Mouse (Mus musculus) spleen, postnatal 36 days (tissue): Measurements from ENCODE around the gene Gm49384.

Source experiments
- DNase-seq, 2 experiments: peaks; one replicate each; pipeline ENCODE4 v3.0.0; 2022; ENCODE audit warnings: low spot score in 2 of 2, mixed read lengths in 1 of 2

The Gm49384 gene

DNA sequence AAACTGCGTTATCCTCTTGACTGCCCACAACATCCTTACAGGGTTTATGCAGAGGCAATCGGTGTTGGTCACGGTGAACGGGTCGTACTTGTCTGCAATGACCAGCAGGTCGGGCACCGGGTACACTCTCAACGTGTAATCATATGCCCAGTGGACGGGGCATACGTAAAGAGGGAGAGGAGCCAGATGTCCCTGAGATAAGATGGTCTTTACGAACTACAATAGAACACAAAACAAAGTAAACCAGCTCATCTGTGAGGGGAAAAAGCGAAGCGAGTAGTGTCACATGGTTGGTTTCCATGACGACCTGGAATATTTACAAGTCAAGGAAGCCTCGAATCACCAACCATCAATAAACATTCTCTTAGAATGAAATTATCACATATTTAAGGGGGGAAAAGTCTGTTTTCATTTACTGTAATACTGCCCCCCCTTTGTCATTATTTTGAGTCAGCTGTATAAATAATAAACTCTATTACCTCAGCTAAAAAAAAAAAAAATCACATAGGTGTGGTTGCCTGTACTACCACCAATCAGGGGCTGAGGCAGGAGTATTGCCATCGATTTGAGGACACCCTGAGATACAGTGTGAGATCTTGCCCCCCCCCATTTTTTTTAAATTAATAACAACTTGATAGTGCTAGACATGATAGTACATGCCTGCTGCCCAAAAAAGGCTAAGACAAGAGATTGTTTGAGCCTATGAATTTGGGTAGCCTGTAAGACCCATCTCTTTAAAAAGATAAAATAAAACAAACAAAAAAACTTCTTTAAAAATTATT lies at the start of gene Gm49384:
Gene Gm49384, minus strand, starts transcription at position 216 of the 782 bp plus-strand sequence.
- no peak for DNase-seq

DNA sequence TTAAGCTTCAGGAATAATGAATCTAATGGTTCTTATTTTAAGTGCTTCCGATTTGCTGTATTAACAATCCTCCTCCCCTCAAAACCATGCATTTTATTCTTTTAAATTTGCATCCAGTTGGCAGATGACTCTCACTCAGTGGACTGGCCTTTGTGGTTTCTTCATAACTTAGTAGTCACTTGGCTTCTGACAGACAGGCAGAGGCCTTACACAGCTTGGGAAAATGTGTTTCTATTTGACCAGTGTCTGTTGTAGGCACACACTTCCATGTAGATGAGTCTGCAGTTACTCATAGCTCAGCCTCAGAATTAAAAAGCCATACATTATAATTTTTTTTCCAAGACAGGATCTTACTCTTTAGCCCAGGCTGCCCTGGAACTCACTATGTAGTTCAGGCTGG lies 49.7 kb upstream of the Gm49384 start:
- no peak for DNase-seq

DNA sequence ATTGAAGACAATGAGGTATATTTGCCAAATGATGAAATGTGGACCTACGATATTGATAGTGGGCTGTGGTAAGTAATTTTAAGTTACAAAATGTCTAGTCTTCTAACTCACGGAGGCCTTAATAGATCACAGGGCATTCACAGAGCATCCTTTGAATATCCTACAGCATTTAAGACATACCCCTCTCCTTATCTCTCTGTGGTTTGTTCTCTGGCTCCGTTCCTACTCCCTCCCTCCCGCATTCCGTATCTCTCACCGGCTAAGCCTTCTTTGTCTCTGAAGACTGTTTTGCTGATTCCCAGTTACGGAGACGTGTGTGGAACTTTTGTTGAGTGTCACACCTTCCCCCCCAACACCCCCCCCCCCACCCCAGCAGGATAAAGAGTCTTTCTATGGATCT lies 46.7 kb upstream of the Gm49384 start:
- DNase-seq, result no peak

DNA sequence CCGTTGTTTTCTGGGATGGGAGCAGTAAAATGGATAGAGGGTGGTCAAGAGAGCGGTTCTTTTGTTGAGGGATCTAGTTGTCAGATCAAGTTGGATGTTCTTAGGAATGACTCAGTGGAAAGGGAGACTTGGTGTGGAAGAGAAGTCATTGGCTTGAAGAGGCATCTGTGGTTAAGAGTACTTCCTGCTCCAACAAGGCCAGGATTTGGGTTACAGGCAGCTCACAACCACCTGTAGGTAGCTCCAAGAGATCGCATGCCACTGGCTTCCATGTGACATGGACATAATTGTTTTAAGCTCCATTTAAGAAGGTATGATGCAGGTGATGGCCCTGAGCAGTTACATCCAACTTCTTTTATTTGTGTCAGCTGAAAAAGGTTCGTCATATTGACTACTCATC lies 45.7 kb upstream of the Gm49384 start:
- DNase-seq, result no peak

DNA sequence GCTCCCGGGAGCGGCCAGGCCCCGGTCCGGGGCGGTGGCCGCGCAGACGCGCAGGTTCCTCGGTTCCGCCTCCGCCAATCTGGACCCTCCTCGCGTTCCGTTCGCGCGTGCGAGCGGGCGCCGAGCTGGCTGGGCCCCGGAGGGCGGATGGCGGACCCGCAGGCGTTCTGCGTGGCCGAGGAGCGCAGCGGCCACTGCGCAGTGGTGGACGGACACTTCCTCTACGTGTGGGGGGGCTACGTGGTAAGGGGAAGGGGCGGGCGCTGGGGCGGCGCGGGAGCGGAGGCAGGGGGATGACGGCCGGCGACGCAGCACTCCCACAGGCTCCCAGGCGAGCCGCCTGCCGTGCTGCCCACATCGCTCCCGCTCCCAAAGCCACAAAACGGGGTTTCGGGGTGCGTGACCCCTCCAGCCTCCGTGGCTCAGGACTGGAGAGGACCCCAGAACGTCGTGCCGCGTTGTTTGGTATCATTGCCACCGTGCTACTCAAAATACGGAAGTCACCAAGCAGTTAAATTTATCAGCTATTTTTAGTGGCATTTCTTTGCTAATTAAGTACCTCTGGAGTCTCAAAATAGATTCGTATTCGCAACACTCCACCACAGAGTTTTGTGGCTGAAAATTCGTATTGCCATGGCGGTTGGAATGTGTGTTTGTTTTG lies 37.8 kb upstream of the Gm49384 start:
- DNase-seq, result peak; percentile 52 to 57

DNA sequence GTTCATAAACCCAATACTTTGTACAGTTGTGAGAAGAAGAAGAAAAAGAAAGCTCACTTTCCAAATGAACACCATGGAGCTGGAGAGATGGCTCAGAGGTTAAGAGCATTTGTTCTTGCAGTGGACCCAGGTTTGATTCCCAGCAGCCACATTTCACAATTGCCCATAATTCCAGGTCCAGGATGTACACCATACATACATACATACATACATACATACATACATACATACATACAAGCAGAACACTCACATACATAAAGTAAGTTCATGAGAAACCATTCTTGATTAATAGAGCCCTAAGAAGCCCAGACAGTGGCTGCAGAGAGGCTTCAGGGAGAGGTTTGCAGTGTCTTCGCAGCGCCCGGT lies 37.3 kb upstream of the Gm49384 start:
- no peak for DNase-seq

DNA sequence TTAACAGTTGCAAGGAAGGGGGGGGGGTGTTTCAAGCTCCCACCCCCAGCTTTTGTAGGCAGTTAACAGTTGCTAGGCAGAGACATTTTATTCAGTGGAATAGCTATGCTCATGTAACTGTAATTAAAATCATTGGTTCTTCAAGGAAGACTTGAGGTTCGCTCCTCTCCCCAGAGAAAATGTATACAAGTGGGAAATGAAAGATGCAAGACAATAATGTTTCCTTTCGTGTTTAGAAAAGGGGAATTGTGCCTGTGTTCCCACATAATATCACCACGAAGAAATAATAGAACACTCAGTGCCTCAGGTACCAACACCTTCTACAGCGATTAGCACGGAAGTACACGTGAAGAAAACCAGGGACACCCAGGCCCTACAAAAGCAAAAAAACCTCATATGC lies 36.8 kb upstream of the Gm49384 start, which contains the start of gene Klhdc1:
Gene Klhdc1, plus strand, starts transcription at position 301 of the 400 bp plus-strand sequence.
- DNase-seq, result no peak

DNA sequence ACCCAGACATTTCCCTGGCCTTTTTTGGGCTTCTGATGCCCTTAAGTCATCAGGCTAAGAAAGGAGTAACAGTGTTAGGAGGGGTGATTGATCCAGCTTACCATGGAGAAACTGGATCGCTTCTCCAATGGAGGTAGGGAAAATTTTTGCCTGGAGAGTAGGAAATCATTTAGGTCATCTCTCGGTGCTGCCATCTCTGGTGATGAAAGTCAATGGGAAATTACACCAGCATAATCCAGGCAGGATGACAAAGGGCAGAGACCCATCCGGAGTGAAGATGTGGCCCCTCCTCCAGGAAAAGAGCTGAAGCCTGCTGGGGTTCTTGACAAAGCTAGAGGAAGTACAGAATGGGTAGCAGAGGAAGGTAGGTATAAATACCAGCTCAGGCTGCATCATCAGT lies 34.2 kb upstream of the Gm49384 start:
- DNase-seq, result no peak

DNA sequence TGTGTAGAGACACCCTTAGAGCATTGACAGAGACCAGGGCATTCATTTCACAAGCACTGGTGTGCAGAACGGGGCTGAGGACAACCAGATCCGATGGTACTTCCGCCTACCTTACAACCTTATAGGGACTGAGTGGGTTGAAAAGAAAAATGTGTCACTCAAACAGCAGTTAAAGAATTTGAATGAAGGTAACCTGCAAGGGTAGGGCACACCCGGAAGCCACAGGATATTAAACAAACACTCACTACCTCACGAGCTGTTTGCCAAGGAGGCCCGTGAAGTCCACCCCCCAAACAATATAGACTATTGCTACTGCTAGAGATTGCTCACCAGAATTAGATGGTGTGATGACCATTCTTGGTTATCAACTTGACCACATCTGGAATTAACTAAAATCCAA lies 31.7 kb upstream of the Gm49384 start:
- no peak for DNase-seq

DNA sequence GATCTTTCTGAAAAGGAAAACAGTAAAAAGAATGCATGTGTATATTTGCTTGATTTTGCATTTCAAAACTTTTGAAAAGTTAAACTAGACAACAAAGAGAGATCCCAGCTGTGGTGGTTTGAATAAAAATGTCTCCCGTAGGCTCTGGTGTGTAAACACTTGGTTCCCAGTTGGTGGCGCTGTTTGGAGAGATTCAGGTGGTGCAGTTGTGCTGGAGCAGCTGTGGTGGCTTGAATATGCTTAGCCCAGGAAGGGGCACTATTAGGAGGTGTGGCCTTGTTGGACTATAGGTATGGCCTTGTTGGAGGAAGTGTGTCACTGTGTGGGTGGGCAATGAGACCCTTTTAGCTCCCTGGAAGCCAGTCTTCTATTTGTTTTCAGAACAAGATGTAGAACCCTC lies 25.2 kb upstream of the Gm49384 start:
- DNase-seq, result peak; percentile 49 to 57

DNA sequence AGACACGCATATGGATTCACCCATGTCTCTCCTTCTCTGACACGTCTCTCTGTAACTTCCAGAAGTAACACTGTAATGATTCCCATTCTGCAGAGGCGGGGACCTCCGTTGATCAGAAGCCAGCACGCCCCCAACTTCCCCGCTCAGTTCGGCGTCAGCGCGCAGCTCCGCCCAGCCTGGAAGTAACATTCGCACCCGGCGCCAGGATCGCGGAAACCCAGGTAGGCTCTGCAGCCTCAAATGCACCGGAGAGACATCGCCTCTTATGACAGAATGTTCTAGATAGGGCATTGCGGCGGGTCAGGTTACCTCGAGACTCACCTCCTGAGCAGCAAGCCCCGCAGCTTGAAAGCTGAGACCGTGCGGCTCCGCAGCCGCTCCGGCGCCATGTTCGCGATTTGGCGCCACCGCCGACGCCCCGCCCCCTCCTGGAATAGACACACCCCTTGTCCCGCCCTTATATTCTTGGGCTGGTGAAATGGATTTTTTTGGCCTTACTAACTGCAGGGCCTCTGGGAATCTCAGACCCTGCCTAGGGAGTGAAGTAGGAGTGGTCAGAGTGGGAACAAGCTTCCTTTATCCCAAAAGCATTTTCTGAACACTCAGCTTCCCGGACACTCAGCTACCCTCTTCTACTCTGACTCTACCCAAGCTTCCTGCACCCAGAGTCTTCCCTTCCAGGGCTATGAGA lies 23.9 kb upstream of the Gm49384 start, which contains the start of gene Pole2:
Gene Pole2, minus strand, starts transcription at position 420 of the 691 bp plus-strand sequence.
- peak; percentile 75 to 79 for DNase-seq

DNA sequence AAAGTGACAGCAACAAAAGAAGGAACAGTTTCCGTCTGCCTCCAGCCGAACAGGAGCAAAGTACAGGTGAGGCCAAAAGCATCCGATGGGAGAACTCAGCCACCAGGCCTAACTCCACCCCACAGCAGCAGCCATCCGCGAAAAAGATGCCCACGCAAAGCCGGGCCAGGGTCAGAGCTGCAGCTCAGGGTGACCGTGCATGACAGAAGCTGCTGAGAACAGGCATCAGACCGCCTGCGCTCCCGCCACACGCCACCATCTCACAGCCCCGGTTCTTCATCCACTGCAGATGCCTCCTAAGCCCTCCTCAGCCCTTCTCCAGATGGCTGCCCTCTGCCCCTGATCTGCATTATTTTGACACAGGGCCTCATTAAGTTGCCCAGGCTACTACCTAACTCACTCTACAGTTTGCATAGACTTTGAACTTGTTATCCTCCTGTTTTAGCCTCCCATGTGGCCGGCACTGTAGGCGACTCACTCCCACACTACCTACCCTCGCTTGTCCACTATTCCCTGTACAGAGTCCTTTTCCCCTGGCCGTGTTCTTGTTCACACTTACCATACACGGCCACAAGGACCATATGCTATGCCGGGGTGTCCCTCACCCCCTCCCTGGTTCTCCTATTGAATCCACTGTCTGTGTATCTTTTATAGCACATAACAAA lies 16.7 kb upstream of the Gm49384 start:
- DNase-seq, result no peak

DNA sequence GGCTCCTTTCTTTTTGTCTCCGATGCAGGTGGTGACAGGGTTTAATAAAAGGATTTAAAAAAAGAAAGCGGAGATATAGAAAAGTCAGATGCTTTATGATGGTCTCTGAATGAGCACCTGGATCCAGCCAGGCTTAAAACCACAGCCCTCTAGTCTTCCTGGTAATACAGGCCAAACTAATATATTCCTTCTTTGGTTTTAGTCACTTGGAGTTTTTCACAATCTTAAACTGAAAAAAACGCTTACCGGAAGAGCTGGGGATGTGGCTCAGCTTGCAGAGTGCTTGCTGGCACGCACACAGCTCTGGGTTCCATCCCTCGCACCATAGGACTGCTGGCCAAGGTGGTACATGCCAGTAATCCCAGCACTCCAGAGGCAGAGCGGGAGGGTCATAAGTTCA lies 12.5 kb upstream of the Gm49384 start:
- DNase-seq, result no peak

DNA sequence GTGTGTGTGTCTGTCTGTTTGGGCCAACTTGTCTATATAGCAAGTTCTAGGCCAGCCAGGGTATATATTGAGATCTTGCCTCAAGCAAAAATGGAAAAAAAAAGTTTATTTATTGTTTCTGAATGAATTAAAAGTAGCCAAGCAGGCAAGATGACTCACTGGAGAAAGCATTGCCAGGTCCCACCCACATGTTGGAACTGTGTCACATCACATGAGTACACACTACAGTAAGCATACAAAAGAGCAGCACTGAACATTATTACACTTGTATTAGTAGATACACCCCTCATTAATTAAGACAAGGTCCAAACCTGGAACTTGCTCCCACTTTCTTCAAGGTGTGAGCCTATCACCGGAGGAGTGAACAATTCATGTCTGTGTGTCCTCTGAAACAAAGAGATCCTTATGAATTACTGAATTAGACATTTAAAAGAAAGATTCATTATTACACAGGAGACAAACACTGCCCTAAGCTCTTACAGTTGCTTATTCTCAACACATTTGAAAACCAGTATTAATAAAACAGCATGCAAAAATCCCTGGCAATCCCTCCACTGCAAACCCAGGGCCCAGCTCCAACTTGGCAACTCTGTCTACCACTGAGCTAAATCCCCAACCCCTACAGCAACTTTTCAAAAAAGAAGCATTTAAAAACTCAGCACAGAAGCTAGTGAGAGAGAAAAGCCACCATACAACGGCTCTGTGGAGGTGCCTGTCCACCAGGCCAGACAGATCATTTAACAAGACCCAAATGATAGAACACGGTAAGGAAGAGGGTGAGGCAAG lies 11.1 kb upstream of the Gm49384 start:
- no peak for DNase-seq

DNA sequence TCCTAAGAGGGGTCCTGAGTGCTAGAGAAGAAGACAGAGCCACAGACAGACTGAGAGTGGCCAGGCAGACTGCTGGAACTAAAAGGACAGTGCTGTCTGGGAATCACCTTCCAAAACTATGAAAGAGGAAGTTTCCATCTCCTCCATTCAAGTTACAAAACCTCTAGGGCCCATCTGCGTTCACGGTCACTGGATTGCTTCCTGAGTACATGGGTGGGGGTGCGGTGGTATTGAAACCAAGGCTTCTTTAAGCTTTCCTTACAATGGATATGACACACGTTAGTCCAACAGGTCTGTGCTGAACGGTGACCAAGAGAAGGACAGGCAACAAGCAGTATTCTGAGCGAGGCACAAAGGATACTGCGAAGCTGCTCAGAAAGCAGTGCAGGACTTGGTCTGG lies 10.3 kb upstream of the Gm49384 start:
- DNase-seq, result no peak

DNA sequence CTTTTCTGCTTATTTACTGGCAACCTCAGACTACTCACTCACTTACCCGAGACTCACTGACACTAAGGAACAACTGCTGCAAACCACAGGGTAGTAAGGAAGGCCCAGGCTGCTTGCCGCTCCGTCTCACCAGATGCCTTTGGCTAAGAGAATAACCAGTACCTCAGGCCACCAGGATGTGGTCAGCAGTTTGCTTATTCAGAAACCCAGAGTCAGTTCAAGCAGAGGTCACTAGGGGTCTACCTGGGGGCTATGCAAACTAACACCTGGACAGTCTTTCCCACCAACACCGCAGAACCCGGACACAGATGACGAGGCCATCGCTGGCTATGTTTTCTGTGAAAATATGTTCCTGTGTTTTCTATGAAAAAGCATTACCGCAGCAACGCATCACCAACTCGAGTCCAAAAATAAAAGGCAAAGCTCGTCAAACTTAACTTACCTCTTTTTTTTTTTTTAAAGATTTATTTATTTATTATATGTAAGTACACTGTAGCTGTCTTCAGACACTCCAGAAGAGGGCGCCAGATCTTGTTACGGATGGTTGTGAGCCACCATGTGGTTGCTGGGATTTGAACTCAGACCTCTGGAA lies 9.2 kb upstream of the Gm49384 start:
- DNase-seq, result no peak

DNA sequence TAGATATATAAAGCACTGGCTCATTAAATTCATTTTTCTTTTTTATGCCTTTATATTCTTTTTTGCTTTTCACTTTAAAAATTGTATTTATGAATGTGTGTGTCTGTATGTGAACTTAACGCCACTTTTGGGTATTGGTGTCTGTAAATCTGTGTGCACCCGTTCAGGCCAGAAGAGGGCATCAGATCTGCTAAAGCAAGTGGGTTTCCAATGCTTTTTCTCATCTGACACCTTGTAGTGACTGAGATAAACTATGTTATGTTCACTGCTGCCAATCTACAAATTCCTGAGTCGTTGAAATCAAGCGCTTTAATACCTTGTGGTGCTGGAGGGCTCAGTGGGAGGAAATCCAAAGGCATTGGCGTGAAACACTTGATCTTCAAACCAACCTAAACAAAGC lies 7.0 kb upstream of the Gm49384 start:
- no peak for DNase-seq

DNA sequence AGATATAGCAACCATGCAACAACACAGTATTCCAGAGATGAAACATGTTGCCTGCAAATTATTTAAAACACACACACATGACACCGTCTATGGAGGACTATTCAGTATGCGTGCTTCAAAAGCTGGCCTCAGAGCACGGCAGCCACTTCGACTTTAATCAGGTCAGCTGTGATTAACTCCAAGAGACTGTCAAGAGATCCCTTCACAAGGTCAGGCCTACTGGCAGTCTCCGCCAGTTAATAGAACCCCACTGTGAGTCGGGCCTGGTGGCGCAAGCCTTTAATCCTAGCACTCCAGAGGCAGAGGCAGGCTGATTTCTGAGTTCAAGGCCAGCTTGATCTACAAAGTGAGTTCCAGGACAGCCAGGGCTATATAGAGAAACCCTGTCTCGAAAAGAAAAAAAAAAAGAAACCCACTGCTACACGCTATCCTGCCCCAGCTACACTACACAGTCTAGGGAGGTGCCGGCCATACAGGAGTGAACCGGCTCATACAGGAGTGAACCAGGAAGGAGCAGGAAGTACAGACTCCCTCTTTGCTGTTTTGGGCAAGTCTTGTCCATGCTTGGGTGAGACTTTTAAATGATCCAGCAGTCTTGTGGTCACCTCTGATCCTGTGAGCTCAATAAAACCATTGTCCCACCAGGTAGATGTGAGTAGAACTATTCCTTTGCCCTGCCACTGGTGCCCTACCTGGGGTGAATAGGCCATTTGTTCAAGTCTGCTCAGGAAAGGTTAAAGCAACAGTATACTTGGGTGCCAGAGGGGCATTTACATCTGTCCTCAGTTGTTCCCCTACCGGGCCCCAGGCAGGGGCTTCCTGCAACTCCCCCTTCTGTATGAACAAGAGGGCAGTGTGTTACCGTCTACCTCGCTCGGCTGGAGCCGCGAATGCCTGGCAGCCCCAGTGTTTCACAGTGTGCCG lies 6.3 kb upstream of the Gm49384 start:
- DNase-seq, result no peak

DNA sequence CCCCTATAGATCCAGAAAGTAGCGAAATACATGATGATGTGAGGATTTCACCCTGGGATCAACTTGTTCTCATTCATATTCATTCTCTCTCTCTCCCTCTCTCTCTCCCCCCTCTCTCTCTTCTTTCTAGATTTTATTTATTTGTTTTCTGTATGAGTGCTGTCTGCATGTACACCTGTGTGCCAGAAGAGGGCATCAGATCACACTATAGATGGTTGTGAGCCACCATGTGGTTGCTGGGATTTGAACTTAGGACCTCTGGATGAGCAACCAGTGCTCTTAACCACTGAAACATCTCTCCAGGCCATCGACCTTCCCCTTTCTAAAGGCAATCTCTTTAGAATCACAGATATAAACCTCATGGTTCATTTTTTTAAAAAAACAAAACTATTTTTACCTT lies 4.5 kb upstream of the Gm49384 start:
- DNase-seq, result no peak

DNA sequence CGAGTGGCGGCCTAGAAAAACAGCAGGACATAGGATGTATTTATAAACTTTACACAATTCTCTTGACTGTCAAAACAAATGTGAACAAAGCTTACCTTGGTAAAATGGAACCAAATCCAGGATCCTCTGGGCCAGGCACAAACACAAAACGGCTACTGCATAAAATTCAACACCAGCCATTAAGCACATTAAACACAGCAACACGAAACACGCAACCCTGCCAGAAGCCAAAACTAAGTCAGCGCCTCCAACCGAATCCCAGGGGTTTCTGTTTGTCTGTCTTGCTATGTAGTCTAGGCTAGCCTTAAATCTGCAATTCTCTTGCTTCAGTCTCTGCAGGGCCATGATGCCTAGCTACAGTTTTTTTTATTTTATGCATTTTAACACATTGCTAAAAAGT lies 3.9 kb upstream of the Gm49384 start:
- no peak for DNase-seq
